Mouse (Mus musculus): ENCODE data around the gene Gmds. TPM values are rescaled to one million over a fixed set of nuclear protein-coding genes. Genes with fewer than 3 reads are reported as not detected.

Gene Gmds
- total RNA-seq (2014; rRNA removed) (17.2 and 18.6 TPM in 2 replicates), polyA plus RNA-seq (2015; fragmentation: Nextera tagmentation; extraction: Ambion mirVana) (35.1 and 35.3 TPM in 2 replicates)

- Histone ChIP-seq H3K9me3 (ENCODE audit: low read length) (no peaks in the 10 kb centered on the region), H3K36me3 (ENCODE audit: insufficient read depth) (no peaks in the 10 kb centered on the region), H3K27ac (ENCODE audit: low read depth, low read length) (peak within 1 kb of the TSS; percentile 71), H3K27me3 (ENCODE audit: insufficient read depth, low read length) (no peaks in the 10 kb centered on the region), H3K4me2 (ENCODE audit: low read depth) (peak within 1 kb of the TSS; percentile 86), H3K9ac (peak within 1 kb of the TSS; percentile 90), H3K4me1 (ENCODE audit: insufficient read depth) (peaks cover 9% of the 10 kb centered on the region; the same call in 1 of the 2 replicates), H3K4me3 (ENCODE audit: low read depth, low read length) (peak within 1 kb of the TSS; percentile 79)
- peak; percentile 99 for ATAC-seq
- peak; percentile 94 for DNase-seq
- TF ChIP-seq CTCF (IDR thresholded peaks at IDR 0.05; ENCODE audit: low read depth): no peak
- 3% methylated on average over 55 of the region's 55 CpGs for WGBS
Observed at GRCm38 (mm10) chr13:32338513-32339365, at the start of gene Gmds. Gene Gmds (minus strand): TSS chr13:32338740.

GRCm38 (mm10) chr13:32385421-32386092 is 47.0 kb upstream of the Gmds start:
- H3K4me1 ChIP-seq (ENCODE audit: insufficient read depth): no peaks in the 10 kb centered on the region
- no peaks in the 10 kb centered on the region for H3K27me3 ChIP-seq (ENCODE audit: insufficient read depth, low read length)
- no peak for DNase-seq
- 60% methylated on average over 4 of the region's 4 CpGs for WGBS
- H3K4me2 ChIP-seq (ENCODE audit: low read depth): no peak overlapping the region
- H3K9me3 ChIP-seq (ENCODE audit: low read length): no peaks in the 10 kb centered on the region
- no peaks in the 10 kb centered on the region for H3K36me3 ChIP-seq (ENCODE audit: insufficient read depth)
- ATAC-seq: no peak
- H3K27ac ChIP-seq (ENCODE audit: low read depth, low read length): no peak overlapping the region
- no peak overlapping the region for H3K4me3 ChIP-seq (ENCODE audit: low read depth, low read length)
- H3K9ac ChIP-seq: no peak overlapping the region
- TF ChIP-seq CTCF (IDR thresholded peaks at IDR 0.05; ENCODE audit: low read depth): no peak

DNA sequence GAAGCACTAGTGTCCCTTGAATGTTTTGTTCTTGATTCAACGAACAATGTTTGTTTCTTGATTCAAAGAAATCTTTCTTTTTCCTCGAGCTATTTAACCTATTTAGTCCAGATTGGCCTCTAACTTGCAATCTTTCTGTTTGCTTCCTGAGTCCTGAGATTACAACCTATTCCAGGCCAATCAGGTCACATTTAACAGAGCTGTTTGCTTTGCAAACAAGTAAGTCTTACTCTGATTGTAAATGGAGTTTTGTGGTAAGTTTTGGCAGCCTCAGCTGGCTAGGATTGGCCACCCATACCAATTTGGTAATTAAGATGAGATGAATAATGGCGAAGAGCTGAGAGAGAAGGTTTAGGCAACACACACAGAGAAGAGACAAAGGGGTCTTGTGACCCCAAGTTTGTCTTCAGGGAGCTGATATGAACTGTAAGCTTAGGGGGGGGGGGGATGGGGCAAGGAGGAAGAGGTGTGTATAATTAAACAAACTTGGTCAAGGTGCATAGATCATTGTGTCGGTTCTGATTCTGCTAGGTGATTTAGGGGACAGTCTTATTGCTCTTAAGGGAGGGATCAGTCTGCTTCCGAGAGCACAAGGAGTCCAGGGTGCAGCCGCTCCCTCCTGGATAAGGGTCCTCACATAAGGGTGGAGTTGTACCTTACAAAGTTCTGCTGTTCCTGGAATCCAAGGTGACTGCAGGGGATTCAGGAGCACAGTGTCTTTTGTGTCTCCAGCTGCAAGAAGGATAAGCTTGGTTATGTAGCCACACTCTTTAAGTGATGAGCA is 43.9 kb upstream of the Gmds start:
- Histone ChIP-seq H3K27me3 (ENCODE audit: insufficient read depth, low read length) (no peaks in the 10 kb centered on the region), H3K4me3 (ENCODE audit: low read depth, low read length) (no peak overlapping the region), H3K4me2 (ENCODE audit: low read depth) (no peak overlapping the region), H3K9ac (no peak overlapping the region), H3K4me1 (ENCODE audit: insufficient read depth) (no peaks in the 10 kb centered on the region), H3K27ac (ENCODE audit: low read depth, low read length) (no peak overlapping the region), H3K36me3 (ENCODE audit: insufficient read depth) (no peaks in the 10 kb centered on the region), H3K9me3 (ENCODE audit: low read length) (no peaks in the 10 kb centered on the region)
- ATAC-seq (no peak), DNase-seq (no peak)
- no peak for TF ChIP-seq CTCF (IDR thresholded peaks at IDR 0.05; ENCODE audit: low read depth)
- WGBS: 67% methylated on average over 6 of the region's 6 CpGs

- Histone ChIP-seq H3K4me3 (ENCODE audit: low read depth, low read length) (no peak overlapping the region), H3K9ac (no peak overlapping the region), H3K27me3 (ENCODE audit: insufficient read depth, low read length) (no peaks in the 10 kb centered on the region), H3K9me3 (ENCODE audit: low read length) (no peaks in the 10 kb centered on the region), H3K27ac (ENCODE audit: low read depth, low read length) (no peak overlapping the region), H3K4me2 (ENCODE audit: low read depth) (no peak overlapping the region), H3K36me3 (ENCODE audit: insufficient read depth) (no peaks in the 10 kb centered on the region), H3K4me1 (ENCODE audit: insufficient read depth) (no peaks in the 10 kb centered on the region)
- TF ChIP-seq CTCF (IDR thresholded peaks at IDR 0.05; ENCODE audit: low read depth): no peak
- ATAC-seq (no peak), DNase-seq (no peak)
- 86% methylated on average over 1 of the region's 1 CpGs for whole genome bisulfite sequencing
Observed at GRCm38 (mm10) chr13:32378634-32379033, 40.1 kb upstream of the Gmds start.

DNA sequence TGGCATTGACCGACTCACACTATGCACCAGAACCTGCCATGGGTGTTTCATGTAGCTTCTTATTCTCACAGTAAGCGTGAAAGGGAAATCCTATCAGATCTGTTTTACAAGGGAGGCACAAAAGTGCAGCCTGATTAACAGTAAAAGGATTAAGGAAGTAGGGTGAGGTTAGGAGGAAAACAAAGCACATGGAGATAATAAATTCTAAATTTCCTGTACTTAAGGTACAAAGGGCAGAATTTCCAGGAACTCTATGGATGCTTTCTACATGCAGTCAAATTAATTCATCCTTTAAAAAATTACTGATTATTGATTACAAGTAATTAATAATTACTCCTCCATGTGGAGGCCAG is 34.0 kb upstream of the Gmds start:
- no peaks in the 10 kb centered on the region for H3K27me3 ChIP-seq (ENCODE audit: insufficient read depth, low read length)
- 75% methylated on average over 2 of the region's 2 CpGs for WGBS
- DNase-seq (no peak), ATAC-seq (no peak)
- no peak overlapping the region for H3K27ac ChIP-seq (ENCODE audit: low read depth, low read length)
- no peaks in the 10 kb centered on the region for H3K36me3 ChIP-seq (ENCODE audit: insufficient read depth)
- H3K9ac ChIP-seq: no peak overlapping the region
- no peak overlapping the region for H3K4me3 ChIP-seq (ENCODE audit: low read depth, low read length)
- H3K4me2 ChIP-seq (ENCODE audit: low read depth): no peak overlapping the region
- H3K4me1 ChIP-seq (ENCODE audit: insufficient read depth): no peaks in the 10 kb centered on the region
- no peak for TF ChIP-seq CTCF (IDR thresholded peaks at IDR 0.05; ENCODE audit: low read depth)
- no peaks in the 10 kb centered on the region for H3K9me3 ChIP-seq (ENCODE audit: low read length)

- no peaks in the 10 kb centered on the region for H3K9me3 ChIP-seq (ENCODE audit: low read length)
- 87% methylated on average over 4 of the region's 4 CpGs for WGBS
- TF ChIP-seq CTCF (IDR thresholded peaks at IDR 0.05; ENCODE audit: low read depth): no peak
- no peaks in the 10 kb centered on the region for H3K36me3 ChIP-seq (ENCODE audit: insufficient read depth)
- no peak for DNase-seq
- H3K4me3 ChIP-seq (ENCODE audit: low read depth, low read length): no peak overlapping the region
- H3K4me1 ChIP-seq (ENCODE audit: insufficient read depth): no peaks in the 10 kb centered on the region
- no peak for ATAC-seq
- H3K4me2 ChIP-seq (ENCODE audit: low read depth): no peak overlapping the region
- no peak overlapping the region for H3K27ac ChIP-seq (ENCODE audit: low read depth, low read length)
- H3K9ac ChIP-seq: no peak overlapping the region
- no peaks in the 10 kb centered on the region for H3K27me3 ChIP-seq (ENCODE audit: insufficient read depth, low read length)
Observed at GRCm38 (mm10) chr13:32371874-32372530, 33.5 kb upstream of the Gmds start.

Measured in forebrain, postnatal 0 days (tissue).